Mouse (Mus musculus) ES-E14 (cell line): Measurements from ENCODE around the gene Tnr. TPM values are rescaled to one million over a fixed set of nuclear protein-coding genes. Genes with fewer than 3 reads are reported as not detected.
A peak's percentile ranks its signal among the peaks of the same experiment; 100 is the strongest.

Source experiments
- DNase-seq: peaks from one replicate; pipeline ENCODE4 v3.0.0-alpha.2; 2013; ENCODE audit warnings: low read depth, low spot score
- H3K27ac ChIP-seq: 2 replicates; pipeline ENCODE4 v1.5.1; 2012; ENCODE audit warnings: low read depth, mild to moderate bottlenecking, low read length, moderate library complexity, mixed read lengths; ENCODE audit not compliant: poor library complexity, insufficient read depth, severe bottlenecking
- H3K36me3 ChIP-seq: 2 replicates; pipeline ENCODE4 v1.6.1; 2012; ENCODE audit warnings: mild to moderate bottlenecking, low read length, moderate library complexity, mixed read lengths; ENCODE audit not compliant: control insufficient read depth, poor library complexity, insufficient read depth, severe bottlenecking
- H3K4me1 ChIP-seq, 2 experiments: fragments of 150-350 bp in 1 of 2; sonication (generic) in 1 of 2; 2 replicates each; pipeline ENCODE4 v1.6.1; 2012; ENCODE audit warnings: low read length in 2 of 2, mild to moderate bottlenecking in 1 of 2, mixed read lengths in 1 of 2; ENCODE audit not compliant: control insufficient read depth in 2 of 2, insufficient read depth in 2 of 2, poor library complexity in 1 of 2
- H3K4me3 ChIP-seq, 2 experiments: fragments of 150-350 bp in 1 of 2; sonication (generic) in 1 of 2; 2 replicates each; pipeline ENCODE4 v1.5.1; 2012; ENCODE audit warnings: low read length in 2 of 2, low read depth in 1 of 2, mild to moderate bottlenecking in 1 of 2, mixed read lengths in 1 of 2; ENCODE audit not compliant: insufficient read depth in 1 of 2, poor library complexity in 1 of 2, severe bottlenecking in 1 of 2
- H3K9ac ChIP-seq: 2 replicates; pipeline ENCODE4 v1.6.1; 2012; ENCODE audit warnings: low read depth, mild to moderate bottlenecking, low read length, mixed read lengths; ENCODE audit not compliant: poor library complexity, insufficient read depth, severe bottlenecking
- H3K9me3 ChIP-seq: fragments of 150-350 bp; sonication (generic); 2 replicates; pipeline ENCODE4 v1.6.1; 2012; ENCODE audit warnings: low read depth, mild to moderate bottlenecking, low read length; ENCODE audit not compliant: control insufficient read depth, insufficient read depth
- CHD2 ChIP-seq: IDR thresholded peaks from 2 replicates; pipeline ENCODE4 v1.6.1; 2014; ENCODE audit warnings: mild to moderate bottlenecking, low read depth, low read length, inconsistent platforms
- HCFC1 ChIP-seq: IDR thresholded peaks from 2 replicates; pipeline ENCODE4 v1.6.1; 2012; ENCODE audit warnings: low read length, inconsistent platforms, borderline replicate concordance; ENCODE audit not compliant: insufficient read depth
- MAFK ChIP-seq: IDR thresholded peaks from 2 replicates; pipeline ENCODE4 v1.6.1; 2014; ENCODE audit warnings: mild to moderate bottlenecking, low read depth, low read length, inconsistent platforms; ENCODE audit not compliant: insufficient read depth
- ZC3H11A ChIP-seq: IDR thresholded peaks from 2 replicates; pipeline ENCODE4 v1.6.1; 2012; ENCODE audit warnings: low read depth, mild to moderate bottlenecking, inconsistent platforms, low read length, borderline replicate concordance
- ZNF384 ChIP-seq: IDR thresholded peaks from 2 replicates; pipeline ENCODE4 v1.6.1; 2012; ENCODE audit warnings: low read depth, low read length, inconsistent platforms
- in situ Hi-C, 2 experiments: fragments of 600-800 bp; cut with MboI; formaldehyde crosslinking; loops; one replicate each; pipeline ENCODE4 v1.15.1; 2025; ENCODE audit warnings: low sequenced_read_pairs in 2 of 2, inconsistent platforms in 1 of 2; ENCODE audit not compliant: unreplicated experiment in 2 of 2
- total RNA-seq: library from RNA; depleted of rRNA; stranded (reverse); fragments of 300-350 nt; gene quantifications from 2 replicates; pipeline ENCODE4 v1.2.3, GENCODE M21; 2012

The Tnr gene
- total RNA-seq, 1 experiment, result not detected

- DNase-seq, result no peak
Observed at GRCm38 (mm10) chr1:159519206-159519605, 4.4 kb upstream of the Tnr start.

GRCm38 (mm10) chr1:159523069-159523468 lies 500 bp upstream of the Tnr start:
- no peaks in the 10 kb centered on the region for H3K36me3 ChIP-seq
- in situ Hi-C loops, result no loop called here
- H3K4me1 ChIP-seq, result no peaks in the 10 kb centered on the region; a peak in 1 of 4 replicates
- no peak overlapping the region for H3K27ac ChIP-seq
- TF ChIP-seq HCFC1 (no peak), CHD2 (no peak)
- H3K9me3 ChIP-seq, result no peaks in the 10 kb centered on the region
- no peak overlapping the region for H3K4me3 ChIP-seq
- no peak overlapping the region for H3K9ac ChIP-seq
- no peak for DNase-seq

More at GRCm38 (mm10) chr1:159519206-159519605, 4.4 kb upstream of the Tnr start:
- Histone ChIP-seq H3K4me3 (no peak overlapping the region), H3K27ac (no peak overlapping the region), H3K9ac (no peak overlapping the region), H3K4me1 (no peaks in the 10 kb centered on the region; a peak in 1 of 4 replicates), H3K9me3 (no peaks in the 10 kb centered on the region), H3K36me3 (no peaks in the 10 kb centered on the region)
- TF ChIP-seq MAFK, result no peak
- TF ChIP-seq CHD2, result no peak
- TF ChIP-seq ZC3H11A, result no peak
- no peak for TF ChIP-seq HCFC1
- no peak for TF ChIP-seq ZNF384
- in situ Hi-C loops, result no loop called here

- Histone ChIP-seq H3K9me3 (no peaks in the 10 kb centered on the region), H3K36me3 (no peaks in the 10 kb centered on the region), H3K4me3 (no peak overlapping the region), H3K9ac (no peak overlapping the region), H3K4me1 (no peaks in the 10 kb centered on the region; a peak in 1 of 4 replicates), H3K27ac (no peak overlapping the region)
- peak; percentile 87 for DNase-seq
- no peak for TF ChIP-seq MAFK
- TF ChIP-seq ZNF384, result no peak
- in situ Hi-C loops, result no loop called here
Observed at GRCm38 (mm10) chr1:159524051-159524549, 531 bp downstream of the Tnr start.

GRCm38 (mm10) chr1:159532841-159533569 lies 9.4 kb downstream of the Tnr start:
- Histone ChIP-seq H3K9ac (no peak overlapping the region), H3K4me3 (no peak overlapping the region), H3K36me3 (no peaks in the 10 kb centered on the region), H3K27ac (no peak overlapping the region), H3K9me3 (no peaks in the 10 kb centered on the region), H3K4me1 (peaks cover 0 to 4% of the 10 kb centered on the region in 2 experiments; a peak in 1 of 4 replicates)
- DNase-seq, result no peak
- TF ChIP-seq CHD2, result no peak
- TF ChIP-seq ZC3H11A, result no peak
- TF ChIP-seq HCFC1, result no peak
- TF ChIP-seq ZNF384, result no peak
- no peak for TF ChIP-seq MAFK
- in situ Hi-C loops, result no loop called here

GRCm38 (mm10) chr1:159535582-159535981 lies 12.0 kb downstream of the Tnr start:
- peaks cover 0 to 4% of the 10 kb centered on the region in 2 experiments; a peak in 1 of 4 replicates for H3K4me1 ChIP-seq
- H3K4me3 ChIP-seq, result no peak overlapping the region
- in situ Hi-C loops, result no loop called here
- DNase-seq, result no peak
- H3K9me3 ChIP-seq, result no peaks in the 10 kb centered on the region
- no peak overlapping the region for H3K27ac ChIP-seq
- H3K36me3 ChIP-seq, result no peaks in the 10 kb centered on the region
- no peak overlapping the region for H3K9ac ChIP-seq
- TF ChIP-seq MAFK (no peak), ZNF384 (peak; percentile 31; the same call in 1 of the 2 replicates)
